ENCODE assay signal across 13 mouse cellular contexts in the genomic region with DNA sequence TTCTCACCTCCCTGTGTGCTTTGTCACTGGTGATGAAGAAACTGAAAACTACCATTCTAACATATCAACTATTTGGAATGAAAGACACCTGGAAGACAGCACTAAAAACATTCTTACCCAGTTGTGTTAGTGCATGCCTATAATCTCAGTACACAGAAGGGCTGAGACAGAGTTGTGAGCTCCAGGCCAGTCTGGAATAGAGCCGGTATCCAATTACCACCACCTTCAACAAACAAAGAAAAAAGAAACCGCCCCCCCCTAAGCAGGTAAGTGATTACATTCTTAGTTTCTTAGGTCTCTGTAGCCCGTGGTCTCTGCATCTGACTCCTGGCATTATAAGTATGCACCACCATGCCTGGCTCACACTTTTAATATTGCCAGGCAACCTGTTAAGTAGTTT. TPM values are rescaled to one million over a fixed set of nuclear protein-coding genes. Genes with fewer than 3 reads are reported as not detected.
DNase-seq lines count a peak whose midpoint lies in the region; ATAC-seq lines count a peak whose summit lies in the region.
"Had no signal": no experiment of that assay in that cellular context is flagged by ENCODE, and none has a peak within 500 bp of the region (broad histone marks: within the 10 kb centered on the region; RNA-seq: fewer than 3 reads in every experiment).

No protein-coding gene starts in this region.

- peaks cover 52% of the 10 kb centered on the region for H3K4me1 ChIP-seq in erythroblast, embryonic 14.5 days (ENCODE audit: control insufficient read depth)
- H3K4me1 ChIP-seq in kidney, embryonic 16.5 days (ENCODE audit: insufficient read depth, low read length): peaks cover 18% of the 10 kb centered on the region
- peaks cover 8% of the 10 kb centered on the region; the same call in 1 of the 2 replicates for H3K4me1 ChIP-seq in embryonic facial prominence, embryonic 15.5 days
- peaks cover 29% of the 10 kb centered on the region for H3K4me1 ChIP-seq in liver, embryonic 16.5 days (ENCODE audit: control insufficient read depth, low read depth, low read length)

- no peak for ATAC-seq in erythroblast, adult 5-6 weeks (replicated peaks; ENCODE audit: low FRiP score, poor library complexity, severe bottlenecking)
- ATAC-seq in kidney, embryonic 16.5 days (ENCODE audit: low FRiP score, low TSS enrichment): no peak
- ATAC-seq in embryonic facial prominence, embryonic 15.5 days (ENCODE audit: insufficient number of reproducible peaks, low FRiP score, low TSS enrichment, low read depth): no peak
- ATAC-seq in liver, embryonic 16.5 days (ENCODE audit: low read depth): no peak

- DNase-seq in kidney, postnatal 36 days: no peak
- DNase-seq in layer of hippocampus, adult 11-12 months (ENCODE audit: low spot score): no peak
- DNase-seq in cerebellum, adult 8-10 months: no peak
- DNase-seq: adrenal gland, postnatal 10 days; cerebellum, adult 11 months; gastrocnemius, postnatal 36 days; kidney, adult 2 months; thymus, postnatal 36 days had no signal

- H3K9ac ChIP-seq in kidney, embryonic 16.5 days (replicated peaks; ENCODE audit: low read length): no peak overlapping the region
- no peak overlapping the region for H3K9ac ChIP-seq in embryonic facial prominence, embryonic 15.5 days
- H3K9ac ChIP-seq in liver, embryonic 16.5 days (ENCODE audit: low read depth, low read length): 0 out of 2 replicates have a peak overlapping the region, but pooled peaks have one; percentile 22

- H3K4me2 ChIP-seq in kidney, embryonic 16.5 days (replicated peaks; ENCODE audit: low read depth, low read length): peak overlapping the region; percentile 71
- peak overlapping the region; percentile 64 for H3K4me2 ChIP-seq in embryonic facial prominence, embryonic 15.5 days (replicated peaks)
- H3K4me2 ChIP-seq in liver, embryonic 16.5 days (ENCODE audit: low read depth, low read length): peak overlapping the region; percentile 62

- H3K27ac ChIP-seq in kidney, embryonic 16.5 days (ENCODE audit: low read length): no peak overlapping the region
- H3K27ac ChIP-seq in embryonic facial prominence, embryonic 15.5 days (replicated peaks): no peak overlapping the region
- H3K27ac ChIP-seq in liver, embryonic 16.5 days (ENCODE audit: low read length): no peak overlapping the region

- peaks cover 27% of the 10 kb centered on the region for H3K36me3 ChIP-seq in erythroblast, embryonic 14.5 days (ENCODE audit: control insufficient read depth)
- peaks cover 6% of the 10 kb centered on the region; the same call in 1 of the 2 replicates for H3K36me3 ChIP-seq in kidney, embryonic 16.5 days (ENCODE audit: insufficient read depth, low read length)
- H3K36me3 ChIP-seq in embryonic facial prominence, embryonic 15.5 days: no peaks in the 10 kb centered on the region; the same call in 1 of the 2 replicates
- 0 out of 2 replicates have a peak, but pooled peaks cover 3% of the 10 kb centered on the region for H3K36me3 ChIP-seq in liver, embryonic 16.5 days (ENCODE audit: control insufficient read depth, insufficient read depth)

- H3K9me3 ChIP-seq in erythroblast, embryonic 14.5 days (ENCODE audit: control insufficient read depth, low read length): no peaks in the 10 kb centered on the region
- H3K9me3 ChIP-seq in kidney, embryonic 16.5 days (ENCODE audit: low read length): no peaks in the 10 kb centered on the region
- no peaks in the 10 kb centered on the region for H3K9me3 ChIP-seq in embryonic facial prominence, embryonic 15.5 days (replicated peaks)
- H3K9me3 ChIP-seq in liver, embryonic 16.5 days (replicated peaks; ENCODE audit: control insufficient read depth, low read length): no peaks in the 10 kb centered on the region

- peak overlapping the region; percentile 97 for H3K4me3 ChIP-seq in erythroblast, embryonic 14.5 days (replicated peaks)
- H3K4me3 ChIP-seq in kidney, embryonic 16.5 days (ENCODE audit: low read length): no peak overlapping the region
- no peak overlapping the region for H3K4me3 ChIP-seq in embryonic facial prominence, embryonic 15.5 days (replicated peaks)
- peak overlapping the region; percentile 92 for H3K4me3 ChIP-seq in liver, embryonic 16.5 days (ENCODE audit: low read depth, low read length)

- 17% methylated on average over 3 of the region's 3 CpGs for WGBS in kidney, embryonic 16.5 days
- 7% methylated on average over 3 of the region's 3 CpGs for WGBS in embryonic facial prominence, embryonic 15.5 days
- 36% methylated on average over 3 of the region's 3 CpGs for WGBS in liver, embryonic 16.5 days (ENCODE audit: insufficient replicate concordance)

- peaks cover 6% of the 10 kb centered on the region for H3K27me3 ChIP-seq in erythroblast, embryonic 14.5 days (ENCODE audit: control insufficient read depth)
- H3K27me3 ChIP-seq in kidney, embryonic 16.5 days (ENCODE audit: insufficient read depth, low read length): no peaks in the 10 kb centered on the region
- H3K27me3 ChIP-seq in embryonic facial prominence, embryonic 15.5 days: no peaks in the 10 kb centered on the region
- H3K27me3 ChIP-seq in liver, embryonic 16.5 days (ENCODE audit: control insufficient read depth, insufficient read depth, low read depth, low read length): no peaks in the 10 kb centered on the region

RNA-seq across cellular contexts. Expression of a gene that starts 1.0 kb away (rescaled TPM):
- polyA plus RNA-seq in erythroblast, embryonic 14.5 days (2012): 5.2 and 7.2 TPM in 2 replicates
- total RNA-seq in erythroblast, adult 5-6 weeks (2015; ENCODE audit: low replicate concordance): 36.8 and 45.3 TPM in 2 replicates
- 17.0 and 22.6 TPM in 2 replicates for total RNA-seq in erythroblast, adult 5-6 weeks (2017; ENCODE audit: low replicate concordance)
- polyA plus RNA-seq in kidney, embryonic 16.5 days (2015; fragmentation: Nextera tagmentation; extraction: Ambion mirVana): 78.6 and 79.5 TPM in 2 replicates
- 78.0 and 88.6 TPM in 2 replicates for polyA plus RNA-seq in embryonic facial prominence, embryonic 15.5 days (2015; fragmentation: Nextera tagmentation; extraction: Ambion mirVana)
- polyA plus RNA-seq in liver, embryonic 16.5 days (2015; fragmentation: Nextera tagmentation; extraction: Ambion mirVana): 48.8 and 49.8 TPM in 2 replicates

RNA-seq across cellular contexts. Expression of a gene that starts 20.2 kb away (rescaled TPM):
- 0.07 and 0.14 TPM in 2 replicates for polyA plus RNA-seq in erythroblast, embryonic 14.5 days (2012)
- total RNA-seq in erythroblast, adult 5-6 weeks (2015; ENCODE audit: low replicate concordance): 228 and 254 TPM in 2 replicates
- total RNA-seq in erythroblast, adult 5-6 weeks (2017; ENCODE audit: low replicate concordance): 300 and 309 TPM in 2 replicates
- polyA plus RNA-seq in kidney, embryonic 16.5 days (2015; fragmentation: Nextera tagmentation; extraction: Ambion mirVana): 42.4 and 42.5 TPM in 2 replicates
- 5.2 TPM in 2 replicates for polyA plus RNA-seq in embryonic facial prominence, embryonic 15.5 days (2015; fragmentation: Nextera tagmentation; extraction: Ambion mirVana)
- 18.9 and 21.0 TPM in 2 replicates for polyA plus RNA-seq in liver, embryonic 16.5 days (2015; fragmentation: Nextera tagmentation; extraction: Ambion mirVana)

Comparison
In these comparisons a context has a peak if more than half of its experiments do, and no peak if none do; other contexts are left out.
1. H3K4me3 ChIP-seq: peak in erythroblast, embryonic 14.5 days (single experiment) and liver, embryonic 16.5 days (single experiment); none in kidney, embryonic 16.5 days (single experiment) and embryonic facial prominence, embryonic 15.5 days (single experiment).
2. Peak in every context shown above with its lines, with median percentiles within 50 percentile points of each other: H3K4me2 ChIP-seq.